Mouse (Mus musculus): ENCODE data around the gene Bag5.

DNA sequence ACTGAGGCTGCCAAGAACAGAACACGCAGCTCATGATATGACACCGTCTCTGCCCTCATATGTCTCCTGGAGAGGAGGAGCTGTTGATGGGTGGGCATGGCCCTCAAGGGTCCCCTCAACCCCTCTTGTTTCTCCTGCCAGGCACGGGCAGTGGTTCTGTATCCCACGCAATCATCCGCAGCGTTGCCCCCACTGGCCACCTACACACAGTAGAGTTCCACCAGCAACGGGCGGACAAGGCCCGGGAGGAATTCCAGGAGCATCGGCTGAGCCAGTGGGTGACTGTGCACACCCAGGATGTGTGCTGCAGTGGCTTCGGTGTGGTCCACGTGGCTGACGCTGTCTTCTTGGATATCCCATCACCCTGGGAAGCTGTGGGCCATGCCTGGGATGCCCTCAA is 32.4 kb downstream of the Bag5 start:
- TF ChIP-seq POLR2A (IDR thresholded peaks at IDR 0.05; ENCODE audit: insufficient read depth, low read depth, low read length) (no peak), EP300 (IDR thresholded peaks at IDR 0.05; ENCODE audit: insufficient read depth, low read depth, low read length) (no peak)
